Mouse (Mus musculus): ENCODE measurements around the gene Olfr1020. TPM values are rescaled to one million over a fixed set of nuclear protein-coding genes. Genes with fewer than 3 reads are reported as not detected.

The Olfr1020 gene
- not detected in 2 replicates for polyA plus RNA-seq (2015; fragmentation: Nextera tagmentation; extraction: Ambion mirVana)

GRCm38 (mm10) chr2:85846730-85847129 is at the start of gene Olfr1020:
Gene Olfr1020, plus strand, starts transcription at chr2:85847030.
- 81% methylated on average over 1 of the region's 1 CpGs for WGBS
- ATAC-seq (ENCODE audit: borderline replicate concordance, extremely low read depth, low FRiP score, low TSS enrichment): no peak
- Histone ChIP-seq H3K9me3 (no peaks in the 10 kb centered on the region), H3K27ac (no peak within 1 kb of the TSS), H3K27me3 (no peaks in the 10 kb centered on the region), H3K4me3 (no peak within 1 kb of the TSS), H3K9ac (no peak within 1 kb of the TSS), H3K36me3 (no peaks in the 10 kb centered on the region), H3K4me2 (no peak within 1 kb of the TSS), H3K4me1 (no peaks in the 10 kb centered on the region)

- no peaks in the 10 kb centered on the region for H3K9me3 ChIP-seq
- no peaks in the 10 kb centered on the region for H3K4me1 ChIP-seq
- no peaks in the 10 kb centered on the region for H3K27me3 ChIP-seq
- WGBS: 85% methylated on average over 2 of the region's 2 CpGs
- no peaks in the 10 kb centered on the region for H3K36me3 ChIP-seq
- no peak within 1 kb of the TSS for H3K4me3 ChIP-seq
- H3K9ac ChIP-seq: no peak within 1 kb of the TSS
- no peak within 1 kb of the TSS for H3K27ac ChIP-seq
- ATAC-seq (ENCODE audit: borderline replicate concordance, extremely low read depth, low FRiP score, low TSS enrichment): no peak
- H3K4me2 ChIP-seq: no peak within 1 kb of the TSS
Observed at GRCm38 (mm10) chr2:85802444-85802843, 44.4 kb upstream of the Olfr1020 start, which contains the start of gene Olfr1016. Gene Olfr1016, minus strand, starts transcription at chr2:85802544.

- Histone ChIP-seq H3K27me3 (no peaks in the 10 kb centered on the region), H3K4me2 (no peak overlapping the region), H3K9ac (no peak overlapping the region), H3K36me3 (no peaks in the 10 kb centered on the region), H3K4me3 (no peak overlapping the region), H3K4me1 (no peaks in the 10 kb centered on the region), H3K27ac (no peak overlapping the region), H3K9me3 (no peaks in the 10 kb centered on the region)
- ATAC-seq (ENCODE audit: borderline replicate concordance, extremely low read depth, low FRiP score, low TSS enrichment): no peak
- 66% methylated on average over 4 of the region's 4 CpGs for WGBS
Observed at GRCm38 (mm10) chr2:85804501-85804900, 42.3 kb upstream of the Olfr1020 start.

- Histone ChIP-seq H3K27me3 (no peaks in the 10 kb centered on the region), H3K9ac (no peak within 1 kb of the TSS), H3K27ac (no peak within 1 kb of the TSS), H3K4me1 (no peaks in the 10 kb centered on the region), H3K9me3 (no peaks in the 10 kb centered on the region), H3K4me3 (no peak within 1 kb of the TSS), H3K4me2 (no peak within 1 kb of the TSS), H3K36me3 (no peaks in the 10 kb centered on the region)
- no peak for ATAC-seq (ENCODE audit: borderline replicate concordance, extremely low read depth, low FRiP score, low TSS enrichment)
Observed at GRCm38 (mm10) chr2:85818179-85818578, 28.7 kb upstream of the Olfr1020 start, which contains the start of gene Olfr1018. Gene Olfr1018, plus strand, starts transcription at chr2:85818479.

- Histone ChIP-seq H3K9me3 (no peaks in the 10 kb centered on the region), H3K4me2 (no peak within 1 kb of the TSS), H3K4me3 (no peak within 1 kb of the TSS), H3K4me1 (no peaks in the 10 kb centered on the region), H3K9ac (no peak within 1 kb of the TSS), H3K27me3 (no peaks in the 10 kb centered on the region), H3K27ac (no peak within 1 kb of the TSS), H3K36me3 (no peaks in the 10 kb centered on the region)
- ATAC-seq (ENCODE audit: borderline replicate concordance, extremely low read depth, low FRiP score, low TSS enrichment): no peak
Observed at GRCm38 (mm10) chr2:85845383-85845782, 1.4 kb upstream of the Olfr1020 start, which contains the start of gene Olfr1019. Gene Olfr1019, minus strand, starts transcription at chr2:85845483.

- 25% methylated on average over 2 of the region's 2 CpGs for WGBS
- H3K9me3 ChIP-seq: no peaks in the 10 kb centered on the region
- no peaks in the 10 kb centered on the region for H3K27me3 ChIP-seq
- no peak within 1 kb of the TSS for H3K27ac ChIP-seq
- no peak within 1 kb of the TSS for H3K4me2 ChIP-seq
- no peak within 1 kb of the TSS for H3K4me3 ChIP-seq
- no peaks in the 10 kb centered on the region for H3K4me1 ChIP-seq
- no peak for ATAC-seq (ENCODE audit: borderline replicate concordance, extremely low read depth, low FRiP score, low TSS enrichment)
- H3K36me3 ChIP-seq: no peaks in the 10 kb centered on the region
- H3K9ac ChIP-seq: no peak within 1 kb of the TSS
Observed at GRCm38 (mm10) chr2:85868294-85868693, 21.5 kb downstream of the Olfr1020 start, which contains the start of gene Olfr1022. Gene Olfr1022, plus strand, starts transcription at chr2:85868594.

- Histone ChIP-seq H3K27me3 (no peaks in the 10 kb centered on the region), H3K9me3 (no peaks in the 10 kb centered on the region), H3K4me2 (no peak within 1 kb of the TSS), H3K4me1 (no peaks in the 10 kb centered on the region), H3K9ac (no peak within 1 kb of the TSS), H3K36me3 (no peaks in the 10 kb centered on the region), H3K27ac (no peak within 1 kb of the TSS), H3K4me3 (no peak within 1 kb of the TSS)
- WGBS: 66% methylated on average over 2 of the region's 2 CpGs
- ATAC-seq (ENCODE audit: borderline replicate concordance, extremely low read depth, low FRiP score, low TSS enrichment): no peak
Observed at GRCm38 (mm10) chr2:85885340-85885739, 38.5 kb downstream of the Olfr1020 start, which contains the start of gene Olfr1023. Gene Olfr1023, plus strand, starts transcription at chr2:85885640.

Other genes starting within 250 kb of the Olfr1020 start
- gene Olfr1000, start 235.1 kb upstream of the Olfr1020 start, polyA plus RNA-seq (2015; fragmentation: Nextera tagmentation; extraction: Ambion mirVana): not detected in 2 replicates
- gene Olfr1002, start 196.3 kb upstream of the Olfr1020 start, polyA plus RNA-seq (2015; fragmentation: Nextera tagmentation; extraction: Ambion mirVana): not detected in 2 replicates
- gene Olfr154, start 182.6 kb upstream of the Olfr1020 start, polyA plus RNA-seq (2015; fragmentation: Nextera tagmentation; extraction: Ambion mirVana): not detected in 2 replicates
- gene Olfr1006, start 168.3 kb upstream of the Olfr1020 start, polyA plus RNA-seq (2015; fragmentation: Nextera tagmentation; extraction: Ambion mirVana): not detected in 2 replicates
- gene Olfr1008, start 157.6 kb upstream of the Olfr1020 start, polyA plus RNA-seq (2015; fragmentation: Nextera tagmentation; extraction: Ambion mirVana): not detected in 2 replicates
- gene Olfr1009, start 131.6 kb upstream of the Olfr1020 start, polyA plus RNA-seq (2015; fragmentation: Nextera tagmentation; extraction: Ambion mirVana): not detected in 2 replicates
- gene Olfr1012, start 84.3 kb upstream of the Olfr1020 start, polyA plus RNA-seq (2015; fragmentation: Nextera tagmentation; extraction: Ambion mirVana): not detected in 2 replicates
- not detected in 2 replicates for gene Olfr1013, start 79.9 kb upstream of the Olfr1020 start, polyA plus RNA-seq (2015; fragmentation: Nextera tagmentation; extraction: Ambion mirVana)
- not detected in 2 replicates for gene Olfr1014, start 74.3 kb upstream of the Olfr1020 start, polyA plus RNA-seq (2015; fragmentation: Nextera tagmentation; extraction: Ambion mirVana)
- gene Olfr1015, start 65.0 kb upstream of the Olfr1020 start, polyA plus RNA-seq (2015; fragmentation: Nextera tagmentation; extraction: Ambion mirVana): not detected in 2 replicates
- gene Olfr1016, start 44.5 kb upstream of the Olfr1020 start, polyA plus RNA-seq (2015; fragmentation: Nextera tagmentation; extraction: Ambion mirVana): not detected in 2 replicates
- gene Olfr1018, start 28.6 kb upstream of the Olfr1020 start, polyA plus RNA-seq (2015; fragmentation: Nextera tagmentation; extraction: Ambion mirVana): not detected in 2 replicates
- not detected in 2 replicates for gene Olfr1019, start 1.5 kb upstream of the Olfr1020 start, polyA plus RNA-seq (2015; fragmentation: Nextera tagmentation; extraction: Ambion mirVana)
- gene Olfr1022, start 21.6 kb downstream of the Olfr1020 start, polyA plus RNA-seq (2015; fragmentation: Nextera tagmentation; extraction: Ambion mirVana): not detected in 2 replicates
- gene Olfr1023, start 38.6 kb downstream of the Olfr1020 start, polyA plus RNA-seq (2015; fragmentation: Nextera tagmentation; extraction: Ambion mirVana): not detected in 2 replicates
- gene Olfr1024, start 58.0 kb downstream of the Olfr1020 start, polyA plus RNA-seq (2015; fragmentation: Nextera tagmentation; extraction: Ambion mirVana): not detected in 2 replicates
- gene Olfr1025-ps1, start 68.2 kb downstream of the Olfr1020 start, polyA plus RNA-seq (2015; fragmentation: Nextera tagmentation; extraction: Ambion mirVana): not detected in 2 replicates
- not detected in 2 replicates for gene Olfr1026, start 74.5 kb downstream of the Olfr1020 start, polyA plus RNA-seq (2015; fragmentation: Nextera tagmentation; extraction: Ambion mirVana)
- not detected in 2 replicates for gene Olfr1028, start 103.4 kb downstream of the Olfr1020 start, polyA plus RNA-seq (2015; fragmentation: Nextera tagmentation; extraction: Ambion mirVana)
- not detected in 2 replicates for gene Olfr1029, start 126.9 kb downstream of the Olfr1020 start, polyA plus RNA-seq (2015; fragmentation: Nextera tagmentation; extraction: Ambion mirVana)
- gene Olfr1030, start 132.2 kb downstream of the Olfr1020 start, polyA plus RNA-seq (2015; fragmentation: Nextera tagmentation; extraction: Ambion mirVana): not detected in 2 replicates
- gene Olfr1031, start 143.3 kb downstream of the Olfr1020 start, polyA plus RNA-seq (2015; fragmentation: Nextera tagmentation; extraction: Ambion mirVana): not detected in 2 replicates
- not detected in 2 replicates for gene Olfr1032, start 158.5 kb downstream of the Olfr1020 start, polyA plus RNA-seq (2015; fragmentation: Nextera tagmentation; extraction: Ambion mirVana)
- gene Olfr1033, start 173.6 kb downstream of the Olfr1020 start, polyA plus RNA-seq (2015; fragmentation: Nextera tagmentation; extraction: Ambion mirVana): 2.3 and 3.1 TPM in 2 replicates
- gene Olfr1034, start 198.8 kb downstream of the Olfr1020 start, polyA plus RNA-seq (2015; fragmentation: Nextera tagmentation; extraction: Ambion mirVana): not detected in 2 replicates
- gene Olfr1036, start 227.0 kb downstream of the Olfr1020 start, polyA plus RNA-seq (2015; fragmentation: Nextera tagmentation; extraction: Ambion mirVana): not detected in 2 replicates
- gene Olfr1037, start 240.4 kb downstream of the Olfr1020 start, polyA plus RNA-seq (2015; fragmentation: Nextera tagmentation; extraction: Ambion mirVana): not detected in 2 replicates

Measured in lung, embryonic 15.5 days (tissue).